Mouse (Mus musculus) right cerebral cortex, postnatal 36 days (tissue): ENCODE measurements around the gene Gm14393.
"Not testable (repeated sequence)": the region's sequence is repeated elsewhere in the genome, so short reads cannot be mapped to it uniquely, and the experiment has no call there.

Experiments used
- DNase-seq, 2 experiments: peaks; one replicate each; pipeline ENCODE4 v3.0.0; 2022; ENCODE audit warnings: low spot score in 2 of 2, mixed read lengths in 1 of 2

Gene Gm14393

GRCm38 (mm10) chr2:175067681-175068261 lies at the start of gene Gm14393:
Gene Gm14393, minus strand, starts transcription at chr2:175067781.
- DNase-seq, result not testable (repeated sequence)

DNA sequence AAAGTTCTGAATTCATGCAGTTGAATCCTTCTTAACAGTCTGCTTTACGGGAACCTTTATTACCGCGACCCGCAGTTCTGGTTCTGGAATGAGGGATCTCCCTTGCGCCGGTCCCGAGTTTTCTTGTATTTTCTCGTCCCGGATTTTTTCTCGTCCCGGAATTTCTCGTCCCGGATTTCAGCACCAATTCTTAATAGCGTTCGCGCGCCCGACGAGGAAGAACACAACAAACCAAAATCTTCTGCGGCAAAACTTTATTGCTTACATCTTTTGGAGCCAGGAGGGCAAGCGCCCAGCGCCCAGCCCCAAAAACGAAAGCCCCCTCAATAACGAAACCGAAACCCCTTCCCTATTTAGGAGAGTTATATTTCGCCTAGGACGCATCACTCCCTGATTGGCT lies 23.3 kb downstream of the Gm14393 start:
- peak in 1 of 2 experiments; percentile 1 for DNase-seq
